Mouse (Mus musculus) hindbrain, embryonic 16.5 days (tissue): ENCODE results near the gene Dock6. TPM values are rescaled to one million over a fixed set of nuclear protein-coding genes. Genes with fewer than 3 reads are reported as not detected.

Experiments
- ATAC-seq: fragments of 200-750 bp; cut with Nextera tagmentation; 2 replicates; pipeline ENCODE4 v1.8.0; 2017; ENCODE audit warnings: moderate TSS enrichment, moderate library complexity
- H3K27ac ChIP-seq: fragments of 300-500 bp; sonication (generic); 2 replicates; pipeline ENCODE4 v1.5.1; 2014; ENCODE audit warnings: low read depth, mild to moderate bottlenecking, control low read depth, low read length, moderate library complexity
- H3K27me3 ChIP-seq: fragments of 300-500 bp; sonication (generic); replicated peaks from 2 replicates; pipeline ENCODE4 v1.6.1; 2014; ENCODE audit warnings: low read length; ENCODE audit not compliant: control insufficient read depth, insufficient read depth
- H3K36me3 ChIP-seq: fragments of 300-500 bp; sonication (generic); 2 replicates; pipeline ENCODE4 v1.6.1; 2014; ENCODE audit warnings: mild to moderate bottlenecking, low read length, moderate library complexity, mixed read lengths; ENCODE audit not compliant: control insufficient read depth, insufficient read depth
- H3K4me1 ChIP-seq: fragments of 300-500 bp; sonication (generic); 2 replicates; pipeline ENCODE4 v1.6.1; 2014; ENCODE audit warnings: low read depth, low read length; ENCODE audit not compliant: control insufficient read depth, insufficient read depth
- H3K4me2 ChIP-seq: fragments of 300-500 bp; sonication (generic); 2 replicates; pipeline ENCODE4 v1.6.1; 2014; ENCODE audit warnings: mild to moderate bottlenecking, low read length, control low read depth, moderate library complexity
- H3K4me3 ChIP-seq: fragments of 300-500 bp; sonication (generic); 2 replicates; pipeline ENCODE4 v1.5.1; 2014; ENCODE audit warnings: mild to moderate bottlenecking, low read length, control low read depth, moderate library complexity
- H3K9ac ChIP-seq: fragments of 300-500 bp; sonication (generic); 2 replicates; pipeline ENCODE4 v1.6.1; 2014; ENCODE audit warnings: low read depth, mild to moderate bottlenecking, control low read depth, low read length, moderate library complexity
- H3K9me3 ChIP-seq: fragments of 300-500 bp; sonication (generic); 2 replicates; pipeline ENCODE4 v1.6.1; 2014; ENCODE audit warnings: mild to moderate bottlenecking, low read length, moderate library complexity; ENCODE audit not compliant: control insufficient read depth
- WGBS: fragments of 180-500 bp; shearing (Covaris S2); extraction: QIAGEN DNeasy Blood & Tissue Kit; methylation state at CpG from one replicate; pipeline ENCODE4 v1.1.7; 2014; 5-methylcytosine and 5-hydroxymethylcytosine counted together
- polyA plus RNA-seq: library from polyadenylated mRNA; unstranded; fragments of >200 nt; fragmentation: Nextera tagmentation; extraction: Ambion mirVana; gene quantifications from 2 replicates; pipeline ENCODE4 v1.2.1, GENCODE M21; 2015

Dock6 gene
- polyA plus RNA-seq, 1 experiment from 2014 or later = 16.0 TPM

DNA sequence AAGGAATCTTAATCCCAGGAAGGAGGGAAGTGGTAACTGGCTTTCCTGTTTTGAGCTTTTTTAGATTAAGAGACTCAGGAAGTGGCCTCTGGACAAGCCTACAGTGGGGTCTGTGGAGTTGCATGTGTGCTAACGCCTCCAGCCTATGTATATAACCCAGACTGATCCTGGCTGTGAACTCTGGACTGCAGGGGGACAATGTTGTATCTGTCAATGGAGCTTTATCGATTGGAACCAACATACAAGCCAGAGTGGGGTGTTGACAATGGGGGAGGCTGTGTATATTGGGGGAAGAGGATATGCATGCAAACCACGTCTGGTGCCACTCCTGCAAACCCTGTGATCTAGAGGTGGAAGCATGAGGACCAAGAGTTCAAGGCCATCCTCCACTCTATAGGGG is 46.1 kb downstream of the Dock6 start:
- Histone ChIP-seq H3K4me2 (no peak overlapping the region), H3K27me3 (no peaks in the 10 kb centered on the region), H3K9ac (no peak overlapping the region), H3K4me1 (no peaks in the 10 kb centered on the region), H3K4me3 (no peak overlapping the region), H3K9me3 (no peaks in the 10 kb centered on the region), H3K36me3 (no peaks in the 10 kb centered on the region), H3K27ac (no peak overlapping the region)
- 68% methylated on average over 3 of the region's 3 CpGs for WGBS
- no peak for ATAC-seq

DNA sequence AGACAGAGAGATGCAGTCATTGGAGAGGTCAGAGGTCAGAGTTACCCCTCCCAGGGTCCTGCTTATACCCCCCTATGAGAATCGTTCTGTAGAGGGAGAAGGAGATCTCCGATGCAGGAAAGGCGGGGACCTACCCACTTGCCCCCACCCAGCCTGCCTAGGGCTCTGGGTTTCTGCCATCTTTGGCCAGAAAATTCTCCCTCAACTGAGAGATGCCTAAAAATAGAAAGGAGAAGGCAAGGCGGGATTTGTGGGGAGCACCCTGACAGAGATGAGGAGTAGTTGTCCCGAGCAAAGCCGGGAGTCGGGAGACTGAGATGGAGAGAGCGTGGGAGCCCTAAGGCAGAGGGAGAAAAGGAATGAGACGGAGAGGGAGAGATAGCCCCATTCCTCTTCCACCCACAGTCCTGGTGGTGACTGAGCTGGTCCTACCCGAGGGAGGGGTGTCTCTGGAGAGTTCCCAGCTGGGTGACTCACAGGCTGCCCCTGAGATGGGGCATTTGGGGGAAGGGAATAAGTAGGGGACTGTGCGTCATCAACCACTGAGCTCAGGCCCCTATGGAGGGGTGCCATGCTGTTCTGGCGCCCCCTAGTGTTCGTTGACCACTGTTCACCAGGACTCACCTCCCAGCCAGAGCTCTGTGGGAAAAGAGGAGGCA is 48.3 kb downstream of the Dock6 start:
- no peak overlapping the region for H3K4me3 ChIP-seq
- H3K36me3 ChIP-seq = no peaks in the 10 kb centered on the region
- peak; percentile 85 for ATAC-seq
- no peaks in the 10 kb centered on the region for H3K9me3 ChIP-seq
- 39% methylated on average over 13 of the region's 13 CpGs for WGBS
- H3K9ac ChIP-seq = 0 out of 2 replicates have a peak overlapping the region, but pooled peaks have one; percentile 8
- no peak overlapping the region for H3K27ac ChIP-seq
- no peaks in the 10 kb centered on the region for H3K27me3 ChIP-seq
- no peak overlapping the region for H3K4me2 ChIP-seq
- H3K4me1 ChIP-seq = no peaks in the 10 kb centered on the region

DNA sequence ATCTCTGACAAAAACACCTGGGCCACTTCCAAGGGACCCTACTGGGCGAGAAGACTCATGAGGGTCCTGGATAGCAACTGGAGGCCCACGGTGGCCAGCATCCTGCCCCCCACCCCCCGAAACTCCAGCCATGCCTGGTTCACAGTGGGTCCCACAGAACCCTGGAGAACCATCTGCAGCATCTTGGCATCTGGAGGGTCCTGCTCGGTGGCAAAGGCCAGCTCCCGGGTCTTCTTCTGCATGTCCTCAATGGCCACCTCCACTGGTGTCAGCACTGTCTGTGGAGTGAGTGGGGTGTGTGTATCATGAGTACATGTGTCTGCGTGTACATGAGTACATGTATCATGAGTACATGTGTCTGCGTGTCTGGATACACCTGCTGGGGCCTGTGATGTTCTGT is 50.8 kb downstream of the Dock6 start:
- H3K4me2 ChIP-seq = no peak overlapping the region
- H3K4me1 ChIP-seq = peaks cover 10% of the 10 kb centered on the region
- H3K9me3 ChIP-seq = no peaks in the 10 kb centered on the region
- H3K4me3 ChIP-seq = no peak overlapping the region
- H3K27me3 ChIP-seq = no peaks in the 10 kb centered on the region; the same call in 1 of the 2 replicates
- 95% methylated on average over 7 of the region's 7 CpGs for WGBS
- no peak for ATAC-seq
- no peak overlapping the region for H3K9ac ChIP-seq
- no peaks in the 10 kb centered on the region for H3K36me3 ChIP-seq
- H3K27ac ChIP-seq = no peak overlapping the region

DNA sequence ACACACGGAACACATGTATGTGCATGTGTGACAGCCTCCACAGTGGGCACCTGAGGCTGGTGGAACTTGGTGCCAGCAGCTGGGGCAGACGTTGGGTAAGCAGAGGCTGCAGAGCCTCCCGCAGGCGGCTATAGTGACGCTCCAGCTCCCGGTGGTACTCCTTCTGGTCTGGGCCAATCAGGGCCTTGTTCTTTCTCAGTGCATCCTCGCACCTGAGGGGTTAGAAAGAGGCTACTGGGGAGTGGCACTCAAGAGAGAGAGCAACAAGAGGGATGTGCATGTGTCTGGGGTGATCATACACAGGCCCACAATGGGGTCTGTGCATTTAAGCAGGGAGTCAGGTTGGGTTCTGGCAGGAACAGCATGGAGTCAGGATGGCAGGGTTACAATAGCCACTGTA is 51.3 kb downstream of the Dock6 start:
- ATAC-seq = no peak
- H3K36me3 ChIP-seq = no peaks in the 10 kb centered on the region
- no peaks in the 10 kb centered on the region for H3K9me3 ChIP-seq
- H3K9ac ChIP-seq = no peak overlapping the region
- H3K4me2 ChIP-seq = no peak overlapping the region
- H3K4me1 ChIP-seq = peaks cover 10% of the 10 kb centered on the region
- H3K27ac ChIP-seq = no peak overlapping the region
- WGBS = 76% methylated on average over 7 of the region's 7 CpGs
- H3K27me3 ChIP-seq = no peaks in the 10 kb centered on the region; the same call in 1 of the 2 replicates
- H3K4me3 ChIP-seq = no peak overlapping the region

DNA sequence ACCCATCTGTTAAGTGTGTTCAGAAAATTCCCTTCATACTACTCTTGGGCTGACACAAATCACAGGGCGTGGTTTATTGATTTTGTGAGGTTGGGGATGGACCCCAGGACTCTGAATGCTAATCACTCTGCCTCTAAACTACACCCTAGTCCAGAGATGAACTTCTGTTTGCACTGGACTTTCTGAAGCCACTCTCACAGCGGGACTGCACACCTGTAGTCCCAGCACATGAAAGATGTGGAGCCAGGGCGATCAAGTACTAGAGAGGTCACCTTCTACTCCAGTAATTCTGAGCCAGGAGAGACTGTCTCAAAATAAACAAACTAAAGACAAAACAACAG is 53.5 kb downstream of the Dock6 start:
- Histone ChIP-seq H3K27ac (no peak overlapping the region), H3K36me3 (no peaks in the 10 kb centered on the region), H3K9me3 (no peaks in the 10 kb centered on the region), H3K4me2 (peak overlapping the region; percentile 77), H3K4me1 (peaks cover 13% of the 10 kb centered on the region), H3K27me3 (no peaks in the 10 kb centered on the region; the same call in 1 of the 2 replicates), H3K9ac (no peak overlapping the region), H3K4me3 (peak overlapping the region; percentile 70)
- ATAC-seq = no peak
- WGBS = 58% methylated on average over 3 of the region's 3 CpGs

DNA sequence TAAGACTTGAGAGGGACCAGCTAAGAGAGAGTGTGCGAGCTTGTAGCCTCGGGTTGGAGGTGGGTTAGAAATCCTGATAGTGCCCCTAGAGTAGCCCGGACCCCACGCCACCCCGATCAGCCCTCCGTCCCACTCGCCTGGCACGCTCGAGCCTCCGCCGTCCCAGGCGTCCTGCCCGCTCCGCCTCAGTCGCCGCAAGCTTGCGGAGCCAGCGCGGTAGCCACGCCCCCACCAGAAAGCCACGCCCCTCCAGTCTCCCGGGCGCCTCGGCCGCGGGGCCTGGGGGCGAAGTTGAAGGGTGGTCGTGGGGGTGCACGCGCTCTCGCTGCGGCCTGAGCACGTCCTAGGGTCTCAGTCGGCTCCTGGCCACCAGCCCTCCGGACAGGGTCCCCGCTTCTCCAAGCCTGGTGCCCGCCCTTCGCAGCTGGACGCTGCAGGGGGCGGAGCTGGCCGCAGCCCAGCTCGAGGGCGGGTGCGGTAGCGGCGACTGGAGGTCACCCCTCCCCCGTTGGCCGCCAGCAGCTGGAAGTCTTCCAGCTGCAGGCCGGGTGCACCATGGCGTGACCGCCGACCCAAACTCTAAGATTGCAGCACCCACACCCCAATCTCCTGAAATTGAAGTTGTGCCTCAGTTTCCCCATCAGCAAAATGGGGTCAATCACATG is 54.0 kb downstream of the Dock6 start, which contains the start of gene Kank2:
Gene Kank2 (minus strand): TSS at position 400 of the 665 bp plus-strand sequence.
- Histone ChIP-seq H3K4me2 (peak within 1 kb of the TSS; percentile 77), H3K9ac (peak within 1 kb of the TSS; percentile 83), H3K4me1 (peaks cover 13% of the 10 kb centered on the region), H3K27me3 (no peaks in the 10 kb centered on the region; the same call in 1 of the 2 replicates), H3K27ac (peak within 1 kb of the TSS; percentile 66), H3K4me3 (peak within 1 kb of the TSS; percentile 70), H3K9me3 (no peaks in the 10 kb centered on the region), H3K36me3 (no peaks in the 10 kb centered on the region)
- WGBS = under 1% methylated on average over 39 of the region's 52 CpGs
- peak; percentile 79 for ATAC-seq

DNA sequence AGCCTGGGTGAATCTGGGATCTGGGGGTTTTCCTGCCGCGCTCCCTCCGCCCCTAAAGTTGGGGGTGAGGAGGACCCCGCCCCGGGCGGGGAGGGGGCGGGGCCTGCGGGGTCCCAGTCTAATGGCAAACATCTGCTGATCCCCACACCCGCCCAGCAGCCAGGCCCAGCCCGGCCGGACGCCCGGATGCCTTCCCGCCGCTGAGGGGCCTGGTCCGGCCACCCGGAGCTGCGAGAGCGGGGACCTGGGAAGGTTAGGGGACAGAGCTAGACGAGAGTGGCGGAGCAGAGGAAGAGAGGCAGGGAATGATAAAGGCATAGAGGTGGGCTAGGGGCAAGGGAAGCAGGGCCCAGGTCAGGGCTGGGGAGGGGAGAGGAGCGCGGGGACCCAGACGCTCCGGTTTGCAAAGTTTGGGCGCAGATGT is 54.5 kb downstream of the Dock6 start:
- peaks cover 14% of the 10 kb centered on the region for H3K4me1 ChIP-seq
- WGBS = under 1% methylated on average over 25 of the region's 26 CpGs
- H3K4me2 ChIP-seq = peak overlapping the region; percentile 77
- ATAC-seq = peak; percentile 43
- H3K4me3 ChIP-seq = peak overlapping the region; percentile 70
- H3K27ac ChIP-seq = peak overlapping the region; percentile 66
- H3K27me3 ChIP-seq = no peaks in the 10 kb centered on the region; the same call in 1 of the 2 replicates
- H3K9me3 ChIP-seq = no peaks in the 10 kb centered on the region
- peak overlapping the region; percentile 83 for H3K9ac ChIP-seq
- H3K36me3 ChIP-seq = no peaks in the 10 kb centered on the region

DNA sequence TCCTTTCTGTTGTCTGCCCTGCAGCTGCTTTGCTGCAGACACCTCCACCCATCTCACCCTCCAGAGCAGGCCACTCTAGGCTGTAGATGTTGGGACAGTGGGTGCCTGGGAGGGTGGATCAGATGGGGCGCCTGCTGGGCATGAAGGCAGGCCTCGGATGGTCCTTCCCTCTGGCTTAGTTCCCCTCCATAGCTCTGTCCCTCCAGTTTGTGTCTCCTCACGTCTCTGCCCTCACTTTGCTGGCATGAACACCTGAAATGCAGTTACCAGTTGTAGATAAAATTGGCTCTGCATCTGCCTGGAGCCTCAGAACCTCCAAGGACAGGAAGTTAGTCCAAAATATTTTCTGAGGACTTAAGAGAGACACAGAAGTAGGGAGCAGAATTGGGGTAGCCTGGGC is 55.5 kb downstream of the Dock6 start:
- no peak overlapping the region for H3K9ac ChIP-seq
- H3K4me3 ChIP-seq = no peak overlapping the region
- H3K27me3 ChIP-seq = no peaks in the 10 kb centered on the region; the same call in 1 of the 2 replicates
- H3K9me3 ChIP-seq = no peaks in the 10 kb centered on the region
- ATAC-seq = no peak
- H3K27ac ChIP-seq = no peak overlapping the region
- 86% methylated on average over 3 of the region's 3 CpGs for WGBS
- H3K4me1 ChIP-seq = peaks cover 18% of the 10 kb centered on the region
- no peaks in the 10 kb centered on the region for H3K36me3 ChIP-seq
- peak overlapping the region; percentile 23 for H3K4me2 ChIP-seq

DNA sequence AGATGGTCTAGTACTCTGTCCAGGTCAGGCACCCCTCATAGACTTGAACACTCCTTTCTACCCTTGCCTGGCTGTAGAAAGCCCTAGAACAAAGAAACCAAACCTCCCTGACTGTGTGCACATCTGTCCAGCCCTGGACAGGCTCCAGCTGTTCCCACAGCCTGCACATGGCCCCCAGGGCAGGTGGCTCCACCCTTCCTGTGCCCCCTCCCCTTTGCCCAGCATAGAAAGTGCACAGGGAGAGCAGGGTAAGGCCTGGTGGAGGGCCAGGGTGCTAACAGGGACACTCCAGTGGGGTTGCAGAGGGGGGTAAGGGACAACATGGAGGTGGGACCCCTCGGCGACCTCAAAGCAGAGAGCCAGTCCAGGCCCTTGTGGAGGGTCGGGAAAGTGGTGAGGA is 56.2 kb downstream of the Dock6 start:
- Histone ChIP-seq H3K4me1 (peaks cover 19% of the 10 kb centered on the region), H3K27ac (peak overlapping the region; percentile 19; the same call in 1 of the 2 replicates)

More for the DNA sequence above, 56.2 kb downstream of the Dock6 start:
- peak overlapping the region; percentile 2; the same call in 1 of the 2 replicates for H3K4me2 ChIP-seq
- H3K4me3 ChIP-seq = no peak overlapping the region
- no peaks in the 10 kb centered on the region; the same call in 1 of the 2 replicates for H3K27me3 ChIP-seq
- WGBS = 76% methylated on average over 3 of the region's 3 CpGs
- no peaks in the 10 kb centered on the region for H3K36me3 ChIP-seq
- H3K9me3 ChIP-seq = no peaks in the 10 kb centered on the region
- H3K9ac ChIP-seq = no peak overlapping the region
- no peak for ATAC-seq
